Mouse (Mus musculus) cortical plate, adult 2 months (tissue): ENCODE measurements around the gene Shisa7. TPM values are rescaled to one million over a fixed set of nuclear protein-coding genes. Genes with fewer than 3 reads are reported as not detected.

Source experiments
- H3K27ac ChIP-seq: fragments of 200-500 bp; 2 replicates; pipeline ENCODE4 v1.5.1; 2012; ENCODE audit warnings: low read length, control low read depth, inconsistent platforms; ENCODE audit not compliant: insufficient read depth
- H3K4me1 ChIP-seq: fragments of 200-500 bp; 2 replicates; pipeline ENCODE4 v1.6.1; 2011; ENCODE audit warnings: low read length; ENCODE audit not compliant: control insufficient read depth, insufficient read depth
- H3K4me3 ChIP-seq: fragments of 200-500 bp; 2 replicates; pipeline ENCODE4 v1.5.1; 2011; ENCODE audit warnings: mild to moderate bottlenecking, low read length, control low read depth; ENCODE audit not compliant: insufficient read depth
- CTCF ChIP-seq: fragments of 200-500 bp; IDR thresholded peaks from 2 replicates; pipeline ENCODE4 v1.5.1; 2011; ENCODE audit warnings: mild to moderate bottlenecking, control low read depth, low read length; ENCODE audit not compliant: insufficient read depth; ENCODE audit errors: extremely low read depth
- POLR2A ChIP-seq: fragments of 200-500 bp; IDR thresholded peaks from 2 replicates; pipeline ENCODE4 v1.6.1; 2011; ENCODE audit warnings: mild to moderate bottlenecking, low read length, control low read depth; ENCODE audit not compliant: insufficient read depth; ENCODE audit errors: extremely low read depth
- polyA plus RNA-seq: library from polyadenylated mRNA; depleted of rRNA; stranded (reverse); fragments of >200 nt; gene quantifications from 2 replicates; pipeline ENCODE4 v1.2.3, GENCODE M21; 2012

Shisa7 gene
- polyA plus RNA-seq, 1 experiment = 135 TPM

DNA sequence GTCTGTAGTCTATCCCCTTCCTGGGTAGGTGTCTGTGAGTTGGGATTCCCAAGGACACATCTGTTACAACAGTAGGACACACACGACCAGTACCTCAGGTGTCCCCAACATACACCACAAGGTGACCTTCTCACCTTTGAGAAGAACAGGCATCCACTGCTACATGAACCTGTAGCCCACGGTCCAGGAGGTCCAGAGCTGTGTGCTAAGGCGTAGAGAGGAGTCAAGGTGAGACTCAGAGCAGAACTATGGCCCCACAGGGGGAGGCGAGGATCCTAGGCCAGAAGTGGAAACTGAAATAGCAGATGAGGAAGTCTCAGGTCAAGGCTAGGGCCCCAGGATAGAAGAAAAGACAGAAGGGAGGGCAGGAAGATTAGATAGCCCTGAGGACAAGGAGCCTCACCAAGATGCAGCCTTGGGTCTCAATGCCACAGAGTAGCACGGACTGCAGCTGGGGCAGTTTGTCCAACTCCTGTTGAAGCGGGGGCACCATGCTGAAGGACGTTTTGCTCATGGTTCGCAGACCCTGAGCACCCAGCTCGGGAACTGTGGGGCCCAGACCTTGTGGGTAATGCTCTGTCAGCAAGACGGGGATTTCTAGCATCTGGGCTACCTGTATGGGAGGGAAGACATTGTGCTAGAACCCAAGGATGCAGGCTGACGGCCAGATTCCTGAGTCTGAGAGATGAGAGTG, 6.3 kb upstream of the Shisa7 start:
- Histone ChIP-seq H3K4me3 (no peak overlapping the region), H3K4me1 (no peaks in the 10 kb centered on the region), H3K27ac (no peak overlapping the region)
- no peak for TF ChIP-seq POLR2A
- TF ChIP-seq CTCF = no peak

DNA sequence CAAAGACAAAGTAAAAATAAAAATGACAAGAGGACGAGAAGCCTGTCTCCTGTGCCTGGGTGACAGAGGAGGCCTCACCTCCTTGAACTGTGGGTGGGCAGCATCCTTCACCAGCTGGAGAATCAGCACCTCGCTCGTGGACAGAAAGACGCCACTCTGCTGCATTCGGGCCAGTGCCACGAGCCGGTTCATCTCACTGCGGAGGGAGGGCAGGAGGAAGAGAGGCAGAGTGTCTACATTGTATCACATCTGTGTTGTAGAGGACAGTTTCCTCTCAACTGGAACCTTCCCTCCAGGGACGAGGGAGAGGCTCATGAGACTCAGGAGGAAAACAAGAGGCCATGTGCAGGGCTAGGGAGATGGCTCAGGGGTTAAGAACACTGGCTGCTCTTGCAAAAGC, 4.9 kb upstream of the Shisa7 start:
- TF ChIP-seq CTCF (no peak), POLR2A (no peak)
- H3K27ac ChIP-seq = no peak overlapping the region
- H3K4me1 ChIP-seq = no peaks in the 10 kb centered on the region
- no peak overlapping the region for H3K4me3 ChIP-seq

DNA sequence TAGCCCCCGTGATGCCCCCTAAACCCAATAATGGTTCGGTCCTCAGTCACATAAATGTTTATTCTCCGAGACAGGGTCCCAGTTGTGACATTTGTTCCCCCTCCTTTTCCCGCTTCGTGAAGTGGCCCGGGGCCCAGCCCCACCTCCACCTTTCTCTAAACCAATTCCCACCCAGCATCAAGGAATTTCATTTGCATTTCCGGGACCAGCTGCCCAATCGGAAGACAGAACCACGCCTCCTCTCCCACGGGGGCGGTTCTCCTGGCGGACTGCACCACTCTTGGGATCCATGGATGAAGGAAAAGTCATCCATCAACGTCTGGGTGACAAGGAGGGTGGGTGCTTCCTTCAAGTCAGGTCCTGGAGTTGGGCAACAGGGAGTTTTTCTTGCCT, 417 bp upstream of the Shisa7 start:
- Histone ChIP-seq H3K4me1 (no peaks in the 10 kb centered on the region), H3K4me3 (peak overlapping the region; percentile 97), H3K27ac (no peak overlapping the region)
- peak; percentile 44; the same call in 1 of the 2 replicates for TF ChIP-seq POLR2A
- TF ChIP-seq CTCF = no peak

DNA sequence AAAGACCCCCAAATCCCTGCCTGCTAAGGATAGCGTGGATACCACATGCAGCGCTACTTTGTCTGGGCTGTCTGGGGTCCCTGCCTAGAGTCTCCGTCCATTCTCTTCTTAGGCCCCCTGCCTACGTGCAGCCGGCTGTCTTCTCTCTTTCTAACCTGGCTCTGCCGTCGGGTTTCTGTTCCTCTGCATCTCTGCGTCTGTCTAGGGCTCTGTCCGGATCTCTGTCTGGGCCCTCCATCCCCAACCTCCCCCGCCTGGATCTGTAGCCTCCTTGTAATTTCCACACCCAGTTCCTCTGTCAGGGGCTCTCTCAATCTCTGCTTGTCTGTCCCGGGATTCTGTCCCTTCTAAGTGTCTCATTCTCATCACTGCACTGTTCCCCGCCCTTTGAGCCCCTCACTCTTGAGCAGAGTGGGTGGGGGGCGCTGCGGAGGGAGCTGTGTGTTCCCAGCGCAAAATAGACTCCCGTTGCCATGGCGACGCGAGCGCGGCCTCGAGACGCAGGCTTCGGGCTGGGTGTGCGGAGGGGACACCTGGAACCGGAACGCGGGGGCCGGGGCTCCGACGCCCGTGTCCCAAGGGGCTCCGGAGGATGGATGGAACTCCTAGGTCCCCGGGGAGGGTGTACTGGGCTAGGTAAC, 772 bp downstream of the Shisa7 start:
- H3K27ac ChIP-seq = peak overlapping the region; percentile 98
- TF ChIP-seq POLR2A (no peak; the same call in 1 of the 2 replicates), CTCF (no peak)

DNA sequence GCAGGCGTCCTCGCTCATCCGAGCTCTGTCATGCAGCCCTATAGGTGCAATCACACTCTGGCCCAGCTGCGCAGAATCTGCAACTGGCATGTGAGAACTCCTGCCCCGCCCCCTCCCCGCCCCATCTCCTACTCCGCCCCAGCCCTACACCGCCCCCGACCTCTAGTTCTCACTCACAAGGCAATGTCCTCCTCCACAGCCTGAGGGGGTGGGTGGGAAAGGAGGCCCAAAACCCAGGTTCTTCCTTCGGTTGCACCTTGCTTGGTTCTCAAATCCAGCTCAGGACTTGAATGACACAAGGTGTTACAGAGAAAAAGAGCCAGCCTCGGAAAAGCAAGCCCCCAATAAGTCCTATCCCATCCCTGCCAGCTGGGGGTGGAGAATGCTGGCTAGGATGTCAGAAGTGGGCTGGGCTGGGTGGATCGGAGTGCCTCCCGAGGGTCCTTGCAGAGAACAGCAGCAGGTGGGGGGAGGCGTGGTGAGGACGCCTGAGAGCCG, 1.8 kb downstream of the Shisa7 start:
- Histone ChIP-seq H3K27ac (peak overlapping the region; percentile 98), H3K4me3 (peak overlapping the region; percentile 97), H3K4me1 (peaks cover 2% of the 10 kb centered on the region; the same call in 1 of the 2 replicates)
- TF ChIP-seq POLR2A (0 out of 2 replicates have a peak, but pooled peaks have one; percentile 31), CTCF (no peak)

More for the DNA sequence above, 772 bp downstream of the Shisa7 start:
- H3K4me3 ChIP-seq = peak overlapping the region; percentile 97
- no peaks in the 10 kb centered on the region for H3K4me1 ChIP-seq

DNA sequence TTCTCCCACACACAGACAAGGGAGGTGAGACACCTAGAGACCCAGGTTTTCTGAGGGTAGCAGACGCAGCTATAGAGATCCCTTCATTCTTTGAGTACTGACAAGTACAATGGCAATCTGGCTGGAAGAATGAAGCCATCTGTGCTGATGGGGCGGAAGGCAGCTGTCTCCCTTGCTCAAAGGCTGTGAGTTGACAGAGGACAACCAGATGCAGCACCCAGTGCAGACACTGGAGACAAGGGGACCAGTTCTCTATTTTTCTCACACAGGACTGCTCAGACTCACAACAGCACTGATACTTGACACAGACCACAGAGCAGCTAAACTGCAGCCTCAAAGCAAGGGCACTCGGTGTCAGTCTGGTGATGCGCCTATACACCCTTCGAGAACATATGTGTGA, 2.4 kb downstream of the Shisa7 start:
- Histone ChIP-seq H3K4me1 (peaks cover 2% of the 10 kb centered on the region; the same call in 1 of the 2 replicates), H3K4me3 (peak overlapping the region; percentile 97), H3K27ac (peak overlapping the region; percentile 61; the same call in 1 of the 2 replicates)
- TF ChIP-seq CTCF (no peak), POLR2A (no peak)

DNA sequence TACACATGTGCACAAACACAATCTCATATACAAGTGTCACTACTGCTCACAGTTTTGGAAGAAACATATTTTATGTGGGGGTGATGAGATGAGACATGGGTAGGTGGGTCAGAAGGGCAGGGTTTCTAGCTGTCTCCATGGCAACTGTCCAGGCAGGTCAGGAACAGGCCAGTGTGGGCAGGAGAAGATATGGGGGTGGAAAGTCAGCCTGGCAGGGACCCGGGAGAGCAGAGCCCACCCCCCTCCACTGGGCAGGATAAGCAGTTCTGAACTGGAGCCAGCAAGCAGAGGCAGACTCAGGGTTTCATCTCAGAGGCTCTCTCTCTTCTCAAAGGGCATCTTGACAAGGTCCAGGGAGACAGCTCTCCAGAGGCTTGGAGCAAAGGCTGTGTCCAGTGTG, 6.9 kb downstream of the Shisa7 start:
- peaks cover 3% of the 10 kb centered on the region; the same call in 1 of the 2 replicates for H3K4me1 ChIP-seq
- no peak overlapping the region for H3K27ac ChIP-seq
- no peak overlapping the region for H3K4me3 ChIP-seq
- TF ChIP-seq POLR2A (no peak), CTCF (no peak)

DNA sequence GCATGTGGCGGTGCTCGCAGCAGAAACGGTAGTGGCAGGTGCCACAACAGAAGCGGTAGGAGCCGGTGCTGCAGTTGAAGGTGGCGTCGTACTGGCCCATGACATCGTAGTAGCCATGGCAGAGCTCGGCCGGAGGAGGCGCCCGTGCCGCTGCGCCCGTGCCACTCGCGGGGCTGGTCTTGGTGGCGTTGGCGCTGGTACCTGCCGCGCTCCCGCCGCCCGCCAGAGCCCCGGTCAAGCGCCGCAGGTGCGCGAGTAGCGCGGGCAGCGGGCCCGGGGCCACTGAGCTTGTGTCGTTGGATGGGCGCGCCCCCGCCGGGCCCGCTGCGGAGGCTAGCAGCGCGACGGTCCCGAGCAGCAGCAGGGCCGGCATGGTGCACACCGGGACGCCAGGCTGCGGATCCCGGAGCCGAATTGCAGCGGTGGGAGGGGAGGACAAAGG, 8.1 kb downstream of the Shisa7 start:
- TF ChIP-seq CTCF = 0 out of 2 replicates have a peak, but pooled peaks have one; percentile 17
- TF ChIP-seq POLR2A = no peak
- no peak overlapping the region for H3K27ac ChIP-seq

DNA sequence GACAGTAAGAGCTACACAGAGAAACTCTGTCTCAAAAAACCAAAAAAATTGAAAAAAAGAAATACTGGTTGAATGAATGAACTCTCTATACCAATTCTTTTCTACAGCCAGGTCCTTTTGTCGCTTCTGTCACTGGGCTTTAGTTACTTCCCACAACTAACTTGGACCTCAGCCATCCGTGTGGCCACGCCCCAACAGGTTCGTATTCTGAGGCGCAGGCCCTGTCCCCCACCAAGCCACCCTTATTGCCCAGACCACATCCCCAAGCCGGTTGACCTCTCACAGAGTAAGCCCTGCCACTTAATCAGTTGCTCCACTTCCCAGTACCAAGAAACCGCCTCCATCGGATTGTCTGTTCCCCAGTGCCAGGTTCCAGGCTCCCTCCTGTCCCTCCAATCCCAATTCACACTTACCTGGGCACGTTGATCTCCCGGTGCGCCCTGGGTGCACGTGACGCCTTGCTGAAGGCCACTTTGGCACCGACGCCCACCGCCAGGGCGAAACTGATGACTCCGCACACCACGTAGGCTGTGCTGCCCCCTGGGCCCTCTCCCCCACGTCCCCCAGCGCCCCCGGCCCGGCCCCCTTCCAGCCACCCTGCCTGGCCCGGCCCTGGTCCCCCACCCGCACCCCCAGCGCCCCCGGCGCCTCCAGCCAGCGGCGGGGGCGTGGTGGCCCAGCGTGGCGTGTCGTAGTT, 8.7 kb downstream of the Shisa7 start:
- TF ChIP-seq CTCF (no peak), POLR2A (no peak)
- Histone ChIP-seq H3K4me1 (peaks cover 3% of the 10 kb centered on the region; the same call in 1 of the 2 replicates), H3K27ac (no peak overlapping the region), H3K4me3 (peak overlapping the region; percentile 21; the same call in 1 of the 2 replicates)

More for the DNA sequence above, 8.1 kb downstream of the Shisa7 start:
- Histone ChIP-seq H3K4me1 (peaks cover 3% of the 10 kb centered on the region; the same call in 1 of the 2 replicates), H3K4me3 (peak overlapping the region; percentile 21; the same call in 1 of the 2 replicates)

DNA sequence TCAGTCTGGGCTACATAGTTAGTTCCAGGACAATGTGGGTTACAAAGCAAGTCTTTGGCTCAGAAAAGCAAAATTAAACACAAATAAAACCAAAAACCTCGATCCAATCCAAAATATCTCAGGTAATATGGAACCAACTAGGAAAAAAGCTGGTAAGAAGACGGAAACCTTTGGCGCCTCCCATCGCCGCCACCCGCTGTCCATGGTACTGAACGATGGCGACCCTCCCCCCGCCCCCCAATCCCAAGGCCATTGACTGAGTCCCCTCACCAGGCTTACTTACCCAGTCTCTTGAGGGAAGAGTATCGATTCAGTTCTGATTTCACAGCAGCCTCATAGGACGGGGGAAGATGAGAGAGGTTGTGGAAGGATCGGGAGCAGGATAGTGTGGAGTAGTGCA, 14.0 kb downstream of the Shisa7 start:
- no peak for TF ChIP-seq POLR2A
- TF ChIP-seq CTCF = no peak
- H3K27ac ChIP-seq = no peak overlapping the region
- H3K4me1 ChIP-seq = no peaks in the 10 kb centered on the region
- no peak overlapping the region for H3K4me3 ChIP-seq
